Mouse (Mus musculus) frontal cortex, postnatal 10 days (tissue): ENCODE measurements around the gene Slc2a6.

Experiments used
- DNase-seq, 2 experiments: peaks; one replicate each; pipeline ENCODE4 v3.0.0; 2022; ENCODE audit warnings: low spot score in 2 of 2, mixed read lengths in 1 of 2

The Slc2a6 gene

GRCm38 (mm10) chr2:27027618-27028436 is at the start of gene Slc2a6:
Slc2a6 (minus strand) TSS chr2:27027998.
- peak; percentile 89 for DNase-seq

GRCm38 (mm10) chr2:27075485-27075884 is 47.7 kb upstream of the Slc2a6 start:
- peak in 1 of 2 experiments; percentile 17 for DNase-seq

- peak in 1 of 2 experiments; percentile 5 for DNase-seq
These were observed 47.0 kb upstream of the Slc2a6 start for GRCm38 (mm10) chr2:27074804-27075203.

- no peak for DNase-seq
These were observed 45.6 kb upstream of the Slc2a6 start for GRCm38 (mm10) chr2:27073407-27073806.

GRCm38 (mm10) chr2:27071978-27072377 is 44.2 kb upstream of the Slc2a6 start, which contains the start of gene Mymk:
Mymk (minus strand) TSS chr2:27072179.
- DNase-seq = no peak

- peak; percentile 84 to 89 for DNase-seq
These were observed 43.3 kb upstream of the Slc2a6 start for GRCm38 (mm10) chr2:27071137-27071536.

GRCm38 (mm10) chr2:27070247-27070813 is 42.5 kb upstream of the Slc2a6 start:
- no peak for DNase-seq

GRCm38 (mm10) chr2:27069646-27070045 is 41.8 kb upstream of the Slc2a6 start:
- DNase-seq = no peak

GRCm38 (mm10) chr2:27067996-27068395 is 40.2 kb upstream of the Slc2a6 start:
- no peak for DNase-seq

- no peak for DNase-seq
These were observed 39.3 kb upstream of the Slc2a6 start for GRCm38 (mm10) chr2:27067124-27067523.

- DNase-seq = no peak
These were observed 31.4 kb upstream of the Slc2a6 start for GRCm38 (mm10) chr2:27059187-27059586.

GRCm38 (mm10) chr2:27058751-27059150 is 31.0 kb upstream of the Slc2a6 start:
- no peak for DNase-seq

GRCm38 (mm10) chr2:27058251-27058650 is 30.5 kb upstream of the Slc2a6 start:
- DNase-seq = no peak

GRCm38 (mm10) chr2:27049408-27049807 is 21.6 kb upstream of the Slc2a6 start:
- no peak for DNase-seq

GRCm38 (mm10) chr2:27045979-27046770 is 18.4 kb upstream of the Slc2a6 start:
- DNase-seq = peak in 1 of 2 experiments; percentile 49

- DNase-seq = no peak
These were observed 16.8 kb upstream of the Slc2a6 start for GRCm38 (mm10) chr2:27044641-27045040.

GRCm38 (mm10) chr2:27044166-27044565 is 16.4 kb upstream of the Slc2a6 start:
- no peak for DNase-seq

- peak; percentile 73 to 86 for DNase-seq
These were observed 15.7 kb upstream of the Slc2a6 start for GRCm38 (mm10) chr2:27043461-27043860.

GRCm38 (mm10) chr2:27042131-27042844 is 14.5 kb upstream of the Slc2a6 start:
- DNase-seq = no peak

GRCm38 (mm10) chr2:27039286-27039685 is 11.5 kb upstream of the Slc2a6 start:
- no peak for DNase-seq

- DNase-seq = peak in 1 of 2 experiments; percentile 71
These were observed 10.8 kb upstream of the Slc2a6 start for GRCm38 (mm10) chr2:27038596-27038995.

- DNase-seq = no peak
These were observed 9.2 kb upstream of the Slc2a6 start for GRCm38 (mm10) chr2:27037008-27037407.
